Mouse (Mus musculus) gastrocnemius, adult 18-20 months (tissue): ENCODE measurements at regions not wholly inside any gene's neighbourhood (a gene's known extent, or its start where the extent isn't known, plus 50 kb on each side); places are given as distances from the start of the nearest gene placed in this dataset. TPM values are rescaled to one million over a fixed set of nuclear protein-coding genes. Genes with fewer than 3 reads are reported as not detected.
A peak's percentile ranks its signal among the peaks of the same experiment; 100 is the strongest.

Experiments used
- DNase-seq: peaks from one replicate; pipeline ENCODE4 v3.0.0; 2021; ENCODE audit warnings: low spot score
- microRNA-seq: library from miRNA; unstranded; fragments of <30 nt; microRNA quantifications from one replicate; pipeline ENCODE4 v1.2.0, GENCODE M21; 2021

- no peak for DNase-seq
Observed at GRCm38 (mm10) chr2:30676833-30677459, 82.1 kb downstream of the Cstad start.

GRCm38 (mm10) chr2:30676450-30676832 is 81.6 kb downstream of the Cstad start:
- DNase-seq, result no peak

- DNase-seq, result no peak
Observed at GRCm38 (mm10) chr2:30675839-30676238, 81.0 kb downstream of the Cstad start.

GRCm38 (mm10) chr2:30670836-30671586 is 76.2 kb downstream of the Cstad start:
- no peak for DNase-seq

- no peak for DNase-seq
Observed at GRCm38 (mm10) chr2:30667468-30667867, 72.6 kb downstream of the Cstad start.

GRCm38 (mm10) chr2:30661147-30661546 is 66.3 kb downstream of the Cstad start:
- no peak for DNase-seq

GRCm38 (mm10) chr2:30660613-30660991 is 65.8 kb downstream of the Cstad start:
- no peak for DNase-seq

GRCm38 (mm10) chr2:30659836-30660612 is 65.2 kb downstream of the Cstad start:
- DNase-seq, result no peak

GRCm38 (mm10) chr2:30658844-30659555 is 64.2 kb downstream of the Cstad start:
- DNase-seq, result peak; percentile 79

Small RNA genes lying in the stretch of these regions (microRNA-seq; reads per million reads assigned to microRNA genes)
- gene Mir3089, result not detected
